Mouse (Mus musculus) ES-Bruce4 (cell line): Measurements from ENCODE around the gene Psma7. TPM values are rescaled to one million over a fixed set of nuclear protein-coding genes. Genes with fewer than 3 reads are reported as not detected.

Experiments
- H3K27ac ChIP-seq: 2 replicates; pipeline ENCODE4 v1.5.1; 2012; ENCODE audit warnings: low read length, inconsistent platforms; ENCODE audit not compliant: insufficient read depth
- H3K27me3 ChIP-seq: 2 replicates; pipeline ENCODE4 v1.6.1; 2012; ENCODE audit warnings: mild to moderate bottlenecking, low read length, inconsistent platforms; ENCODE audit not compliant: control insufficient read depth, poor library complexity, insufficient read depth, severe bottlenecking
- H3K36me3 ChIP-seq: 2 replicates; pipeline ENCODE4 v1.6.1; 2012; ENCODE audit warnings: inconsistent platforms, mild to moderate bottlenecking, low read length, moderate library complexity; ENCODE audit not compliant: control insufficient read depth, poor library complexity, insufficient read depth, severe bottlenecking
- H3K4me1 ChIP-seq: one replicate; pipeline ENCODE4 v1.8.1; 2011; ENCODE audit warnings: low read length; ENCODE audit not compliant: control insufficient read depth, insufficient read depth
- H3K4me3 ChIP-seq: 2 replicates; pipeline ENCODE4 v1.5.1; 2011; ENCODE audit warnings: low read depth, mild to moderate bottlenecking, low read length
- H3K9ac ChIP-seq: 2 replicates; pipeline ENCODE4 v1.6.1; 2012; ENCODE audit warnings: low read depth, mild to moderate bottlenecking, inconsistent platforms; ENCODE audit not compliant: poor library complexity, severe bottlenecking
- H3K9me3 ChIP-seq: replicated peaks from 2 replicates; pipeline ENCODE4 v1.6.1; 2012; ENCODE audit warnings: mild to moderate bottlenecking, low read length, inconsistent platforms; ENCODE audit not compliant: control insufficient read depth, poor library complexity, insufficient read depth, severe bottlenecking
- CTCF ChIP-seq: IDR thresholded peaks from one replicate; pipeline ENCODE4 v1.8.1; 2011; ENCODE audit warnings: low read depth, low read length
- EP300 ChIP-seq: IDR thresholded peaks from 2 replicates; pipeline ENCODE4 v1.6.1; 2011; ENCODE audit warnings: low read depth, low read length; ENCODE audit not compliant: insufficient read depth
- POLR2A ChIP-seq: IDR thresholded peaks from one replicate; pipeline ENCODE4 v1.8.1; 2011; ENCODE audit warnings: low read length; ENCODE audit not compliant: insufficient read depth
- polyA plus RNA-seq: library from polyadenylated mRNA; stranded (reverse); fragments of >200 nt; gene quantifications from 2 replicates; pipeline ENCODE4 v1.2.4, GENCODE M21; 2011; ENCODE audit warnings: low read depth; ENCODE audit not compliant: missing spikeins, insufficient read depth, insufficient read length

Psma7 gene
- polyA plus RNA-seq, 1 experiment, result 257 TPM

DNA sequence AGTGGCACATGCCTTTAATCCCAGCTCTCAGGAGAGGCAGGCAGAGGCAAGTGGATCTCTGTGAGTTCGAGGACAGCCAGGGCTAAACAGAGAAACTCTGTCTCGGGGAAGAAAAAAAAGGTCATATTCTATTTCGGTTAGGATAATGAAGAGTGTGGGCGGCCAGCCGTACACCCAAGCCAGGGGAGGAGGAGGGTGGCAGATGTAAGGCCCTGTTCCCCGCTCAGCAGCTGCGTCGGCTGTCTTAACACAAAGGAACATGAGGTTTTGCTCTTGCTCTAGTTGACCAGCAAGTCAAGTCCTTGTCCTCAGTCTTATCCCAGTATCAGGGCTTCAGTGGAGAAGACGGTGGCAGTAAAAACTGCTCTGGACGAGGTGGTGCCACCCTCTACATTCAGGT is 40.8 kb upstream of the Psma7 start:
- TF ChIP-seq EP300, result no peak
- TF ChIP-seq CTCF, result no peak
- TF ChIP-seq POLR2A, result no peak
- Histone ChIP-seq H3K4me3 (no peak overlapping the region), H3K9me3 (no peaks in the 10 kb centered on the region), H3K36me3 (no peaks in the 10 kb centered on the region), H3K27me3 (no peaks in the 10 kb centered on the region), H3K27ac (no peak overlapping the region), H3K4me1 (peaks cover 2% of the 10 kb centered on the region), H3K9ac (no peak overlapping the region)

DNA sequence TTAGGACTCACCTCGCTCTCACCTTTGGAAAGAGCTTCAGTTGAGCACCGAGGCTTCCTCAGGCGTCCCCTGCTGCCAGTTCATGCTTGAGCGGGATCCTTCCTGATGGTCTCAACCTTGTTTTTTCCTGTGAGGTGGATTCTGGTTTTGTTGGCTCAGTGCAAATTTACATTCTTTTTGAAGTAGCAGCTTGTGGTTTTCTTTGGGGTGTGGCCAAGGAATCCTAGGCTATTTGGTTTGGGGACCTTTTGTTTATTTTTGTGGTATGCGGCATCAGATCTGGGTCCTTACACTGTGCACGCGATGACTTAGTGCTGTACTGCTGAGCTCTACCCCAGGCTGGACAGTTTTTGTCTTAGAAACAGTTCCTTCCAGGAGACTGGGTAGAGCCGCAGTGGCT is 38.4 kb upstream of the Psma7 start:
- peaks cover 7% of the 10 kb centered on the region for H3K4me1 ChIP-seq
- H3K27me3 ChIP-seq, result no peaks in the 10 kb centered on the region
- no peak overlapping the region for H3K9ac ChIP-seq
- TF ChIP-seq CTCF, result no peak
- TF ChIP-seq POLR2A, result no peak
- TF ChIP-seq EP300, result no peak
- H3K27ac ChIP-seq, result no peak overlapping the region
- H3K36me3 ChIP-seq, result no peaks in the 10 kb centered on the region
- H3K9me3 ChIP-seq, result no peaks in the 10 kb centered on the region
- no peak overlapping the region for H3K4me3 ChIP-seq

DNA sequence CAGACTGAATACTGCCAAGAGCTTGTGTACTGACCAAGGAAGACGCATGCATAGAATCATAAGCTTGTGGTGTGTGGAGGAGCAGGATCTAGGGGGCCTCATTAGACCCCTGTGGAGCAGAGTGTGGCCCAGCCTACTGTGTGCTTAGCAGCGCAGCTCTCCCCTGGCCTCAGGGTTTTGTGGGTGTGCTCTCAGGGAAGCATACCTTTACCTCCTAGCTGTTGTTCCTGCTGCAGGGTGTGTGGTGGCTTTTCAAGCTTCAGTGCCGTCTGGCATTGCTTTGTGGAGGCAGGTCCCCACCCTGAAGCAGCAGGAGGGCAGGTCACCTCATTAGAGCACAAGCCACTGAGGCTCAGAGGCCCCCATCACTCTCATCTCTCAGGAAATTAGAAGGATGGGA is 35.4 kb upstream of the Psma7 start:
- Histone ChIP-seq H3K9ac (no peak overlapping the region), H3K9me3 (no peaks in the 10 kb centered on the region), H3K27me3 (no peaks in the 10 kb centered on the region), H3K4me3 (no peak overlapping the region), H3K4me1 (peaks cover 5% of the 10 kb centered on the region), H3K27ac (peak overlapping the region; percentile 51; the same call in 1 of the 2 replicates), H3K36me3 (0 out of 2 replicates have a peak, but pooled peaks cover 2% of the 10 kb centered on the region)
- TF ChIP-seq EP300 (peak; percentile 71), POLR2A (no peak)

DNA sequence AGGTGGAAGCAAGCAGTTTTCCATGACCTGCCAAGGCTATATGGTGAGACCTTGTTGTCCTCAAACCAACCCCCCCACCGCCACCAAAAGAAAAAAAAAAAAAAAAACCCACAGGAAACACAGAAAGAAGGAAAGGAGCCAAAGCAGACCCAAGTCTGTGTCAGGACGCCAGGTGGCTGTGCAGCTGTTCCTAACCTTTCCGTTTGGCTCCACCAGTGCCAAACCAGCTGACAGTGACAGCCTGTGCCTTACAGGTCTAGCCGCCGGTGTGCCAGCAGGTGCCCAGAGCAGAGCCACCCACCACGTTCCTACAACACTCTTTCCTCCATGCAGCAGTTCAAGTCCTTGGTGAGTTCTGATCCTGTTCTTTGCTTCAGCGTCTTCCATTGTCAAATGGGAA is 30.7 kb upstream of the Psma7 start:
- H3K9me3 ChIP-seq, result no peaks in the 10 kb centered on the region
- no peaks in the 10 kb centered on the region for H3K27me3 ChIP-seq
- H3K9ac ChIP-seq, result no peak overlapping the region
- H3K36me3 ChIP-seq, result 0 out of 2 replicates have a peak, but pooled peaks cover 2% of the 10 kb centered on the region
- H3K4me1 ChIP-seq, result peaks cover 4% of the 10 kb centered on the region
- H3K27ac ChIP-seq, result no peak overlapping the region
- no peak overlapping the region for H3K4me3 ChIP-seq
- TF ChIP-seq CTCF, result no peak

DNA sequence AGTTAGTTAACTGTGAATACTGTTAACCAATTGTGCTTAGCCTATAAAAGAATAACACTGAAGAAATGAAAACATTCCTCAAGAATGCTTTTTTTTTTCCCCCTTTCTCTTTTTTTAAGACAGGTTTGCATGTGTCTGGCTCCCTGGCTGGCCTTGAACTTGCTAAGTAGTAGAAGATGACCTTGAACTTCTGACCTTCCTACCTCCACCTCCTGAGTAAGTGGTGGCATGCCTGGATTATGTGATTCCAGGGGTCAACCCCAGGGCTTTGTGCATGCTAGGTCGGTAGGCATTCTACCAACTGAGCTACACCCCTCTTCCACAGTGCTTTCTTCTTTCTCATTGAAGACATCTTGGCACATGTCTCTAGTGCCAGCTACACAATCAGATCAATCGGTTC is 29.4 kb upstream of the Psma7 start:
- Histone ChIP-seq H3K9ac (no peak overlapping the region), H3K36me3 (0 out of 2 replicates have a peak, but pooled peaks cover 2% of the 10 kb centered on the region)

DNA sequence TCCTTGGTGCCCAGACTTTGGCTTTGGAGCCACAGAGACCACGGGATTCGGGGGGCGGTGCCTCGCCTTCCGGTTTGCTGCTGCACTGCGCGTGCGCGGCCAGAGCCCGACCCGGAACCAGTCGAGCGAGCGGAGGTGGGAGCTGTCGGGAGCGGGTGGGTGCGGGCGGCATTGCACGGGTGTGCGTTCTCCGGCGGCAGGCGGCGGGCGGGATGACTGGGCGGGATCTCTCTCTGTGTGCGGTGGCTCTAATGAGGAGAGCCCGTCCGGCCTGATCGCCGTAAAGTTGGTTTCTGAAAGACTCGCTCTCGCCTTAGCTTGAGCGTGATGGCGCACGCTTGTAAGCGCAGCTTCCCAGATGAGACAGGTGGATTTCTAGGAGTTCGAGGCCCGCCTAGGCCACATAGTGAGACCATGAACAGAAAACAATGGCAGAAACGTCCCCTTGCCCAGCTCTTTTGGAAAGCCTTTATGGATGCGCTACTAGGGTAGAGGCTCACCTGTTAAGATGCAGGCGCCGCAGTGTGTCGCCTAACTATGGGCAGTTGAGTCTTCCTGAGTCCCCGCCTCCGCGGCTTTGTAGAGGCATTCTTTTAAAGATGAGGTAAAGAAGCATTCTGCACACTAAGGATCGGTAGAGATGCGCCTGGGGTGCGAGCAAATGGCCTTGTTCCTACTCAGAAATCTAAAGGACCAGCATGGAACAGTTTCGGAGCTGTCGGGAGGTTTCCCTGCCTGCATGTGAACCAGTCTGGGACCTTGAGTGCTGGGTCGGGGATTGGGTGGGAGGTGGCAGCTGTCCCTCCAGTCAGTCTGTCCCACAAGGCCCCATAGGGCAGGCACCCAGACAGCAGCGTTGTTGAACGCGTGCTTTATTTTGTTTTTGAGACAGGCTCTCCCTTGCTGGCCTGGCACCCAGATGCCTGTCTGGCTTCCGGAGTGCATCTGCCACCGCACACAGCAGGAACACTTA is 28.5 kb upstream of the Psma7 start, which contains the start of gene Mtg2:
TSS of gene Mtg2 (plus strand) at position 108 of the 973 bp plus-strand sequence.
- TF ChIP-seq POLR2A (peak; percentile 81), CTCF (no peak)
- Histone ChIP-seq H3K9me3 (no peaks in the 10 kb centered on the region), H3K36me3 (0 out of 2 replicates have a peak, but pooled peaks cover 2% of the 10 kb centered on the region), H3K4me3 (peak within 1 kb of the TSS; percentile 99), H3K4me1 (no peaks in the 10 kb centered on the region), H3K27me3 (no peaks in the 10 kb centered on the region), H3K27ac (peak within 1 kb of the TSS; percentile 30; the same call in 1 of the 2 replicates), H3K9ac (peak within 1 kb of the TSS; percentile 84)

More for the DNA sequence above, 29.4 kb upstream of the Psma7 start:
- Histone ChIP-seq H3K27me3 (no peaks in the 10 kb centered on the region), H3K9me3 (no peaks in the 10 kb centered on the region), H3K4me3 (no peak overlapping the region), H3K4me1 (no peaks in the 10 kb centered on the region), H3K27ac (no peak overlapping the region)
- no peak for TF ChIP-seq POLR2A
- TF ChIP-seq EP300, result no peak
- TF ChIP-seq CTCF, result no peak
